Mouse (Mus musculus): Measurements from ENCODE around the gene Pla2g1b. TPM values are rescaled to one million over a fixed set of nuclear protein-coding genes. Genes with fewer than 3 reads are reported as not detected.

Gene Pla2g1b
- polyA plus RNA-seq, 1 experiment from 2014 or later: not detected

GRCm38 (mm10) chr5:115508859-115509147, 42.7 kb downstream of the Pla2g1b start:
- Histone ChIP-seq H3K4me1 (replicated peaks; ENCODE audit: control insufficient read depth, insufficient read depth, low read length) (peaks cover 33% of the 10 kb centered on the region), H3K4me2 (replicated peaks) (peak overlapping the region; percentile 63), H3K27me3 (ENCODE audit: control insufficient read depth, insufficient read depth, low read length) (no peaks in the 10 kb centered on the region), H3K9me3 (ENCODE audit: control insufficient read depth, low read length) (no peaks in the 10 kb centered on the region), H3K36me3 (replicated peaks; ENCODE audit: control insufficient read depth, insufficient read depth) (no peaks in the 10 kb centered on the region), H3K4me3 (replicated peaks; ENCODE audit: low read length) (peak overlapping the region; percentile 80), H3K9ac (peak overlapping the region; percentile 84), H3K27ac (no peak overlapping the region)
- WGBS: 27% methylated on average over 10 of the region's 10 CpGs
- ATAC-seq (ENCODE audit: low FRiP score): no peak
- no peak for DNase-seq (ENCODE audit: low spot score)

GRCm38 (mm10) chr5:115509321-115509761, 43.3 kb downstream of the Pla2g1b start:
- ATAC-seq (ENCODE audit: low FRiP score): no peak
- Histone ChIP-seq H3K9ac (peak overlapping the region; percentile 84; the same call in 1 of the 2 replicates), H3K27ac (peak overlapping the region; percentile 48; the same call in 1 of the 2 replicates), H3K4me3 (replicated peaks; ENCODE audit: low read length) (no peak overlapping the region), H3K4me1 (replicated peaks; ENCODE audit: control insufficient read depth, insufficient read depth, low read length) (peaks cover 33% of the 10 kb centered on the region), H3K9me3 (ENCODE audit: control insufficient read depth, low read length) (no peaks in the 10 kb centered on the region), H3K4me2 (replicated peaks) (peak overlapping the region; percentile 63), H3K27me3 (ENCODE audit: control insufficient read depth, insufficient read depth, low read length) (no peaks in the 10 kb centered on the region), H3K36me3 (replicated peaks; ENCODE audit: control insufficient read depth, insufficient read depth) (no peaks in the 10 kb centered on the region)
- WGBS: 42% methylated on average over 15 of the region's 15 CpGs
- DNase-seq (ENCODE audit: low spot score): no peak

GRCm38 (mm10) chr5:115509790-115510689, 44.0 kb downstream of the Pla2g1b start:
- no peak for ATAC-seq (ENCODE audit: low FRiP score)
- 60% methylated on average over 15 of the region's 15 CpGs for WGBS
- H3K4me3 ChIP-seq (replicated peaks; ENCODE audit: low read length): no peak overlapping the region

GRCm38 (mm10) chr5:115512375-115512774, 46.3 kb downstream of the Pla2g1b start:
- H3K4me1 ChIP-seq (replicated peaks; ENCODE audit: control insufficient read depth, insufficient read depth, low read length): peaks cover 35% of the 10 kb centered on the region
- DNase-seq (ENCODE audit: low spot score): no peak

More at GRCm38 (mm10) chr5:115509790-115510689, 44.0 kb downstream of the Pla2g1b start:
- H3K36me3 ChIP-seq (replicated peaks; ENCODE audit: control insufficient read depth, insufficient read depth): no peaks in the 10 kb centered on the region
- DNase-seq (ENCODE audit: low spot score): no peak
- peak overlapping the region; percentile 29; the same call in 1 of the 2 replicates for H3K9ac ChIP-seq
- H3K9me3 ChIP-seq (ENCODE audit: control insufficient read depth, low read length): no peaks in the 10 kb centered on the region
- H3K4me2 ChIP-seq (replicated peaks): peak overlapping the region; percentile 63
- peak overlapping the region; percentile 48; the same call in 1 of the 2 replicates for H3K27ac ChIP-seq
- peaks cover 38% of the 10 kb centered on the region for H3K4me1 ChIP-seq (replicated peaks; ENCODE audit: control insufficient read depth, insufficient read depth, low read length)
- H3K27me3 ChIP-seq (ENCODE audit: control insufficient read depth, insufficient read depth, low read length): no peaks in the 10 kb centered on the region

GRCm38 (mm10) chr5:115513246-115513645, 47.2 kb downstream of the Pla2g1b start:
- DNase-seq (ENCODE audit: low spot score) (no peak), ATAC-seq (ENCODE audit: low FRiP score) (no peak)
- Histone ChIP-seq H3K27me3 (ENCODE audit: control insufficient read depth, insufficient read depth, low read length) (no peaks in the 10 kb centered on the region), H3K9me3 (ENCODE audit: control insufficient read depth, low read length) (no peaks in the 10 kb centered on the region), H3K4me2 (replicated peaks) (no peak overlapping the region), H3K4me3 (replicated peaks; ENCODE audit: low read length) (no peak overlapping the region), H3K9ac (no peak overlapping the region), H3K27ac (no peak overlapping the region), H3K4me1 (replicated peaks; ENCODE audit: control insufficient read depth, insufficient read depth, low read length) (peaks cover 27% of the 10 kb centered on the region), H3K36me3 (replicated peaks; ENCODE audit: control insufficient read depth, insufficient read depth) (no peaks in the 10 kb centered on the region)
- 97% methylated on average over 14 of the region's 14 CpGs for WGBS

More at GRCm38 (mm10) chr5:115512375-115512774, 46.3 kb downstream of the Pla2g1b start:
- ATAC-seq (ENCODE audit: low FRiP score): no peak
- Histone ChIP-seq H3K27me3 (ENCODE audit: control insufficient read depth, insufficient read depth, low read length) (no peaks in the 10 kb centered on the region), H3K9ac (no peak overlapping the region), H3K4me3 (replicated peaks; ENCODE audit: low read length) (no peak overlapping the region), H3K9me3 (ENCODE audit: control insufficient read depth, low read length) (no peaks in the 10 kb centered on the region), H3K36me3 (replicated peaks; ENCODE audit: control insufficient read depth, insufficient read depth) (no peaks in the 10 kb centered on the region), H3K4me2 (replicated peaks) (no peak overlapping the region), H3K27ac (no peak overlapping the region)
- 88% methylated on average over 7 of the region's 7 CpGs for WGBS

GRCm38 (mm10) chr5:115513721-115514120, 47.7 kb downstream of the Pla2g1b start:
- Histone ChIP-seq H3K4me2 (replicated peaks) (no peak overlapping the region), H3K9me3 (ENCODE audit: control insufficient read depth, low read length) (no peaks in the 10 kb centered on the region), H3K27me3 (ENCODE audit: control insufficient read depth, insufficient read depth, low read length) (no peaks in the 10 kb centered on the region), H3K4me1 (replicated peaks; ENCODE audit: control insufficient read depth, insufficient read depth, low read length) (peaks cover 22% of the 10 kb centered on the region), H3K36me3 (replicated peaks; ENCODE audit: control insufficient read depth, insufficient read depth) (no peaks in the 10 kb centered on the region), H3K27ac (no peak overlapping the region), H3K9ac (no peak overlapping the region), H3K4me3 (replicated peaks; ENCODE audit: low read length) (no peak overlapping the region)
- WGBS: 94% methylated on average over 16 of the region's 16 CpGs
- no peak for DNase-seq (ENCODE audit: low spot score)
- ATAC-seq (ENCODE audit: low FRiP score): no peak

- Histone ChIP-seq H3K4me1 (replicated peaks; ENCODE audit: control insufficient read depth, insufficient read depth, low read length) (peaks cover 16% of the 10 kb centered on the region; the same call in 1 of the 2 replicates), H3K27me3 (ENCODE audit: control insufficient read depth, insufficient read depth, low read length) (no peaks in the 10 kb centered on the region), H3K9me3 (ENCODE audit: control insufficient read depth, low read length) (no peaks in the 10 kb centered on the region), H3K27ac (peak overlapping the region; percentile 58; the same call in 1 of the 2 replicates), H3K4me2 (replicated peaks) (no peak overlapping the region), H3K4me3 (replicated peaks; ENCODE audit: low read length) (no peak overlapping the region), H3K36me3 (replicated peaks; ENCODE audit: control insufficient read depth, insufficient read depth) (no peaks in the 10 kb centered on the region), H3K9ac (no peak overlapping the region)
- 89% methylated on average over 6 of the region's 6 CpGs for WGBS
- ATAC-seq (ENCODE audit: low FRiP score) (no peak), DNase-seq (ENCODE audit: low spot score) (no peak)
Measured at GRCm38 (mm10) chr5:115514346-115514745, 48.3 kb downstream of the Pla2g1b start.

GRCm38 (mm10) chr5:115514896-115515587, 49.0 kb downstream of the Pla2g1b start:
- no peaks in the 10 kb centered on the region for H3K36me3 ChIP-seq (replicated peaks; ENCODE audit: control insufficient read depth, insufficient read depth)
- no peak overlapping the region for H3K9ac ChIP-seq
- H3K27me3 ChIP-seq (ENCODE audit: control insufficient read depth, insufficient read depth, low read length): no peaks in the 10 kb centered on the region
- no peaks in the 10 kb centered on the region for H3K9me3 ChIP-seq (ENCODE audit: control insufficient read depth, low read length)
- ATAC-seq (ENCODE audit: low FRiP score): no peak; the same call in 1 of the 2 replicates
- no peak overlapping the region for H3K4me3 ChIP-seq (replicated peaks; ENCODE audit: low read length)
- H3K4me1 ChIP-seq (replicated peaks; ENCODE audit: control insufficient read depth, insufficient read depth, low read length): peaks cover 9% of the 10 kb centered on the region; the same call in 1 of the 2 replicates
- peak overlapping the region; percentile 58 for H3K27ac ChIP-seq
- WGBS: 70% methylated on average over 20 of the region's 20 CpGs
- H3K4me2 ChIP-seq (replicated peaks): 0 out of 2 replicates have a peak overlapping the region, but pooled peaks have one; percentile 7
- no peak for DNase-seq (ENCODE audit: low spot score)

All from hindbrain, embryonic 14.5 days (tissue).